Comparison of ENCODE assay signal across 20 mouse cellular contexts in genomic region chr8:110918027-110918426, GRCm38 (mm10). TPM values are rescaled to one million over a fixed set of nuclear protein-coding genes. Genes with fewer than 3 reads are reported as not detected.
DNase-seq lines count a peak whose midpoint lies in the region; ATAC-seq and TF ChIP-seq lines count a peak whose summit lies in the region.
"Had no signal": no experiment of that assay in that cellular context is flagged by ENCODE, and none has a peak within 500 bp of the region (broad histone marks: within the 10 kb centered on the region; RNA-seq: fewer than 3 reads in every experiment).

No protein-coding gene starts in this region.

- no peak overlapping the region for H3K4me3 ChIP-seq in kidney, embryonic 16.5 days (ENCODE audit: low read length)
- H3K4me3 ChIP-seq in neural tube, embryonic 11.5 days (ENCODE audit: low read depth, low read length): no peak overlapping the region
- peak overlapping the region; percentile 82; the same call in 1 of the 2 replicates for H3K4me3 ChIP-seq in E14TG2a.4 (replicated peaks; ENCODE audit: low read length)
- no peak overlapping the region for H3K4me3 ChIP-seq in embryonic fibroblast, embryonic 13.5 days (ENCODE audit: insufficient read depth, low read length)
- no peak overlapping the region for H3K4me3 ChIP-seq in forebrain, postnatal 0 days (ENCODE audit: low read depth, low read length)
- H3K4me3 ChIP-seq: embryonic facial prominence, embryonic 10.5 days; erythroblast, embryonic 14.5 days; forebrain, embryonic 10.5 days; heart, embryonic 10.5 days; hindbrain, embryonic 12.5 days had no signal

- H3K27ac ChIP-seq in kidney, embryonic 16.5 days (ENCODE audit: low read length): peak overlapping the region; percentile 52
- 0 out of 2 replicates have a peak overlapping the region, but pooled peaks have one; percentile 34 for H3K27ac ChIP-seq in neural tube, embryonic 11.5 days (ENCODE audit: low read depth, low read length)
- peak overlapping the region; percentile 14; the same call in 1 of the 2 replicates for H3K27ac ChIP-seq in embryonic fibroblast, embryonic 13.5 days (ENCODE audit: insufficient read depth, low read length)
- no peak overlapping the region for H3K27ac ChIP-seq in forebrain, postnatal 0 days (ENCODE audit: low read depth, low read length)
- H3K27ac ChIP-seq: embryonic facial prominence, embryonic 10.5 days; forebrain, embryonic 10.5 days; heart, embryonic 10.5 days; hindbrain, embryonic 12.5 days had no signal

- no peak for TF ChIP-seq CTCF in E14TG2a.4 (conservative IDR thresholded peaks at IDR 0.05; ENCODE audit: low read length)
- TF ChIP-seq CTCF in embryonic fibroblast, embryonic 13.5 days (IDR thresholded peaks at IDR 0.05; ENCODE audit: borderline replicate concordance, insufficient read depth, low read length): no peak
- TF ChIP-seq CTCF in forebrain, postnatal 0 days (IDR thresholded peaks at IDR 0.05; ENCODE audit: low read depth): no peak

- DNase-seq in kidney, adult 9 months: no peak
- peak; percentile 8 for DNase-seq in neural tube, embryonic 11.5 days (ENCODE audit: low spot score)
- no peak for DNase-seq in neural tube, embryonic 10.5 days (ENCODE audit: extremely low spot score, low spot score)
- DNase-seq in right cerebral cortex, postnatal 4 days: no peak
- DNase-seq in forebrain, postnatal 0 days: no peak
- DNase-seq: gastrocnemius, postnatal 36 days; heart, adult 11 months; heart, postnatal 10 days; heart, postnatal 4 days had no signal

- no peak overlapping the region for H3K4me2 ChIP-seq in kidney, embryonic 16.5 days (replicated peaks; ENCODE audit: low read depth, low read length)
- H3K4me2 ChIP-seq in neural tube, embryonic 11.5 days (ENCODE audit: low read depth): no peak overlapping the region
- no peak overlapping the region for H3K4me2 ChIP-seq in forebrain, postnatal 0 days (ENCODE audit: low read depth)
- H3K4me2 ChIP-seq: hindbrain, embryonic 12.5 days had no signal

- no peaks in the 10 kb centered on the region for H3K36me3 ChIP-seq in kidney, embryonic 16.5 days (ENCODE audit: insufficient read depth, low read length)
- H3K36me3 ChIP-seq in neural tube, embryonic 11.5 days (ENCODE audit: control insufficient read depth, insufficient read depth, low read length): no peaks in the 10 kb centered on the region
- no peaks in the 10 kb centered on the region for H3K36me3 ChIP-seq in E14TG2a.4 (ENCODE audit: insufficient read depth, low read length)
- no peaks in the 10 kb centered on the region for H3K36me3 ChIP-seq in forebrain, postnatal 0 days (ENCODE audit: insufficient read depth)

- no peak for ATAC-seq in kidney, embryonic 16.5 days (ENCODE audit: low FRiP score, low TSS enrichment)
- no peak for ATAC-seq in neural tube, embryonic 11.5 days (ENCODE audit: insufficient read depth, low FRiP score, low TSS enrichment)
- ATAC-seq in forebrain, postnatal 0 days: no peak
- ATAC-seq: CD4-positive, CD25-positive, alpha-beta regulatory T cell, adult 4 months; forebrain, embryonic 14.5 days; hindbrain, embryonic 16.5 days had no signal

- 51% methylated on average over 11 of the region's 11 CpGs for WGBS in kidney, embryonic 16.5 days
- 63% methylated on average over 11 of the region's 11 CpGs for WGBS in neural tube, embryonic 11.5 days
- WGBS in forebrain, postnatal 0 days: 88% methylated on average over 11 of the region's 11 CpGs

- H3K9ac ChIP-seq in kidney, embryonic 16.5 days (replicated peaks; ENCODE audit: low read length): no peak overlapping the region; the same call in 1 of the 2 replicates
- H3K9ac ChIP-seq in neural tube, embryonic 11.5 days (ENCODE audit: low read length): no peak overlapping the region
- H3K9ac ChIP-seq in forebrain, postnatal 0 days: no peak overlapping the region
- H3K9ac ChIP-seq: hindbrain, embryonic 12.5 days had no signal

- peaks cover 42% of the 10 kb centered on the region for H3K4me1 ChIP-seq in kidney, embryonic 16.5 days (ENCODE audit: insufficient read depth, low read length)
- H3K4me1 ChIP-seq in neural tube, embryonic 11.5 days (ENCODE audit: control insufficient read depth, insufficient read depth, low read length): peaks cover 15% of the 10 kb centered on the region
- H3K4me1 ChIP-seq in E14TG2a.4 (replicated peaks; ENCODE audit: low read depth, low read length): peaks cover 44% of the 10 kb centered on the region
- peaks cover 14% of the 10 kb centered on the region for H3K4me1 ChIP-seq in embryonic fibroblast, embryonic 13.5 days (ENCODE audit: control insufficient read depth, insufficient read depth, low read length)
- H3K4me1 ChIP-seq in forebrain, postnatal 0 days (ENCODE audit: insufficient read depth): peaks cover 14% of the 10 kb centered on the region

- no peak for TF ChIP-seq POLR2A in embryonic fibroblast, embryonic 13.5 days (IDR thresholded peaks at IDR 0.05; ENCODE audit: low read depth, low read length)

- no peaks in the 10 kb centered on the region for H3K9me3 ChIP-seq in kidney, embryonic 16.5 days (ENCODE audit: low read length)
- H3K9me3 ChIP-seq in neural tube, embryonic 11.5 days (ENCODE audit: control insufficient read depth, low read length): no peaks in the 10 kb centered on the region
- H3K9me3 ChIP-seq in E14TG2a.4 (ENCODE audit: low read length): no peaks in the 10 kb centered on the region
- H3K9me3 ChIP-seq in forebrain, postnatal 0 days (ENCODE audit: low read length): no peaks in the 10 kb centered on the region
- H3K9me3 ChIP-seq: embryonic facial prominence, embryonic 10.5 days; forebrain, embryonic 10.5 days; heart, embryonic 10.5 days; hindbrain, embryonic 12.5 days had no signal

- no peaks in the 10 kb centered on the region for H3K27me3 ChIP-seq in kidney, embryonic 16.5 days (ENCODE audit: insufficient read depth, low read length)
- H3K27me3 ChIP-seq in neural tube, embryonic 11.5 days (ENCODE audit: control insufficient read depth, insufficient read depth, low read length): no peaks in the 10 kb centered on the region
- no peaks in the 10 kb centered on the region for H3K27me3 ChIP-seq in E14TG2a.4 (ENCODE audit: insufficient read depth, low read length)
- H3K27me3 ChIP-seq in forebrain, postnatal 0 days (ENCODE audit: insufficient read depth, low read length): no peaks in the 10 kb centered on the region
- H3K27me3 ChIP-seq: hindbrain, embryonic 12.5 days had no signal

RNA-seq across cellular contexts. Expression of gene St3gal2, which starts 1.7 kb away (rescaled TPM):
- 25.1 and 27.6 TPM in 2 replicates for polyA plus RNA-seq in kidney, embryonic 16.5 days (2015; fragmentation: Nextera tagmentation; extraction: Ambion mirVana)
- polyA plus RNA-seq in neural tube, embryonic 11.5 days (2014; fragmentation: Nextera tagmentation; extraction: Ambion mirVana): 18.2 and 19.1 TPM in 2 replicates
- polyA plus RNA-seq in embryonic fibroblast, embryonic 13.5 days (2011; ENCODE audit: insufficient read length, low read depth, missing spikeins): 55.7 and 63.3 TPM in 2 replicates
- total RNA-seq in forebrain, postnatal 0 days (2014; rRNA removed): 27.4 and 30.7 TPM in 2 replicates
- 16.0 and 22.1 TPM in 2 replicates for polyA plus RNA-seq in forebrain, postnatal 0 days (2015; fragmentation: Nextera tagmentation; extraction: Ambion mirVana)

RNA-seq across cellular contexts. Expression of gene Fuk, which starts 15.7 kb away (rescaled TPM):
- 14.8 and 16.6 TPM in 2 replicates for polyA plus RNA-seq in kidney, embryonic 16.5 days (2015; fragmentation: Nextera tagmentation; extraction: Ambion mirVana)
- 6.4 and 7.5 TPM in 2 replicates for polyA plus RNA-seq in neural tube, embryonic 11.5 days (2014; fragmentation: Nextera tagmentation; extraction: Ambion mirVana)
- polyA plus RNA-seq in embryonic fibroblast, embryonic 13.5 days (2011; ENCODE audit: insufficient read length, low read depth, missing spikeins): 7.0 and 8.4 TPM in 2 replicates
- total RNA-seq in forebrain, postnatal 0 days (2014; rRNA removed): 8.8 and 12.4 TPM in 2 replicates
- 3.5 and 4.5 TPM in 2 replicates for polyA plus RNA-seq in forebrain, postnatal 0 days (2015; fragmentation: Nextera tagmentation; extraction: Ambion mirVana)
